Mouse (Mus musculus): ENCODE measurements around the gene Cdh11. TPM values are rescaled to one million over a fixed set of nuclear protein-coding genes. Genes with fewer than 3 reads are reported as not detected.

Gene Cdh11
- 0.93 and 1.6 TPM in 2 replicates for polyA plus RNA-seq (2012; rRNA removed)

GRCm38 (mm10) chr8:102785592-102786416 lies at the start of gene Cdh11:
Gene Cdh11, minus strand, starts transcription at chr8:102785642.
- Histone ChIP-seq H3K27ac (ENCODE audit: control insufficient read depth, insufficient read depth, low read depth, low read length) (no peak within 1 kb of the TSS), H3K27me3 (ENCODE audit: control insufficient read depth, insufficient read depth, low read length) (peaks cover 9% of the 10 kb centered on the region; the same call in 1 of the 2 replicates), H3K4me3 (ENCODE audit: control insufficient read depth, low read depth, low read length) (peak within 1 kb of the TSS; percentile 74), H3K4me1 (ENCODE audit: control insufficient read depth, insufficient read depth, low read length) (peaks cover 14% of the 10 kb centered on the region), H3K36me3 (ENCODE audit: control insufficient read depth, insufficient read depth, low read length) (no peaks in the 10 kb centered on the region)
- no peak for TF ChIP-seq CTCF (IDR thresholded peaks at IDR 0.05; ENCODE audit: control insufficient read depth, insufficient read depth, insufficient replicate concordance, low read depth, low read length)
- TF ChIP-seq POLR2A (IDR thresholded peaks at IDR 0.05; ENCODE audit: control insufficient read depth, low read depth, low read length), result no peak

GRCm38 (mm10) chr8:102813959-102814358 lies 28.5 kb upstream of the Cdh11 start:
- Histone ChIP-seq H3K27me3 (ENCODE audit: control insufficient read depth, insufficient read depth, low read length) (no peaks in the 10 kb centered on the region), H3K36me3 (ENCODE audit: control insufficient read depth, insufficient read depth, low read length) (no peaks in the 10 kb centered on the region), H3K27ac (ENCODE audit: control insufficient read depth, insufficient read depth, low read depth, low read length) (no peak overlapping the region), H3K4me3 (ENCODE audit: control insufficient read depth, low read depth, low read length) (no peak overlapping the region), H3K4me1 (ENCODE audit: control insufficient read depth, insufficient read depth, low read length) (no peaks in the 10 kb centered on the region)
- TF ChIP-seq CTCF (IDR thresholded peaks at IDR 0.05; ENCODE audit: control insufficient read depth, insufficient read depth, insufficient replicate concordance, low read depth, low read length) (no peak), POLR2A (IDR thresholded peaks at IDR 0.05; ENCODE audit: control insufficient read depth, low read depth, low read length) (no peak)

- peaks cover 6% of the 10 kb centered on the region for H3K4me1 ChIP-seq (ENCODE audit: control insufficient read depth, insufficient read depth, low read length)
- no peak overlapping the region for H3K4me3 ChIP-seq (ENCODE audit: control insufficient read depth, low read depth, low read length)
- H3K36me3 ChIP-seq (ENCODE audit: control insufficient read depth, insufficient read depth, low read length), result no peaks in the 10 kb centered on the region
- no peak overlapping the region for H3K27ac ChIP-seq (ENCODE audit: control insufficient read depth, insufficient read depth, low read depth, low read length)
- peaks cover 2% of the 10 kb centered on the region; the same call in 1 of the 2 replicates for H3K27me3 ChIP-seq (ENCODE audit: control insufficient read depth, insufficient read depth, low read length)
- no peak for TF ChIP-seq CTCF (IDR thresholded peaks at IDR 0.05; ENCODE audit: control insufficient read depth, insufficient read depth, insufficient replicate concordance, low read depth, low read length)
Measured at GRCm38 (mm10) chr8:102790303-102790702, 4.9 kb upstream of the Cdh11 start.

- H3K36me3 ChIP-seq (ENCODE audit: control insufficient read depth, insufficient read depth, low read length), result no peaks in the 10 kb centered on the region
- H3K4me1 ChIP-seq (ENCODE audit: control insufficient read depth, insufficient read depth, low read length), result peaks cover 14% of the 10 kb centered on the region
- peak overlapping the region; percentile 24 for H3K4me3 ChIP-seq (ENCODE audit: control insufficient read depth, low read depth, low read length)
- TF ChIP-seq CTCF (IDR thresholded peaks at IDR 0.05; ENCODE audit: control insufficient read depth, insufficient read depth, insufficient replicate concordance, low read depth, low read length), result no peak
- no peak for TF ChIP-seq POLR2A (IDR thresholded peaks at IDR 0.05; ENCODE audit: control insufficient read depth, low read depth, low read length)
- peaks cover 9% of the 10 kb centered on the region; the same call in 1 of the 2 replicates for H3K27me3 ChIP-seq (ENCODE audit: control insufficient read depth, insufficient read depth, low read length)
- no peak overlapping the region for H3K27ac ChIP-seq (ENCODE audit: control insufficient read depth, insufficient read depth, low read depth, low read length)
Measured at GRCm38 (mm10) chr8:102786467-102787360, 1.3 kb upstream of the Cdh11 start.

GRCm38 (mm10) chr8:102784835-102785455 lies 497 bp downstream of the Cdh11 start:
- H3K27me3 ChIP-seq (ENCODE audit: control insufficient read depth, insufficient read depth, low read length), result peaks cover 9% of the 10 kb centered on the region; the same call in 1 of the 2 replicates
- no peak overlapping the region for H3K27ac ChIP-seq (ENCODE audit: control insufficient read depth, insufficient read depth, low read depth, low read length)
- H3K4me3 ChIP-seq (ENCODE audit: control insufficient read depth, low read depth, low read length), result peak overlapping the region; percentile 74
- TF ChIP-seq CTCF (IDR thresholded peaks at IDR 0.05; ENCODE audit: control insufficient read depth, insufficient read depth, insufficient replicate concordance, low read depth, low read length) (no peak), POLR2A (IDR thresholded peaks at IDR 0.05; ENCODE audit: control insufficient read depth, low read depth, low read length) (no peak)
- H3K4me1 ChIP-seq (ENCODE audit: control insufficient read depth, insufficient read depth, low read length), result peaks cover 14% of the 10 kb centered on the region
- no peaks in the 10 kb centered on the region for H3K36me3 ChIP-seq (ENCODE audit: control insufficient read depth, insufficient read depth, low read length)

- no peak overlapping the region for H3K27ac ChIP-seq (ENCODE audit: control insufficient read depth, insufficient read depth, low read depth, low read length)
- peaks cover 9% of the 10 kb centered on the region; the same call in 1 of the 2 replicates for H3K27me3 ChIP-seq (ENCODE audit: control insufficient read depth, insufficient read depth, low read length)
- peaks cover 14% of the 10 kb centered on the region for H3K4me1 ChIP-seq (ENCODE audit: control insufficient read depth, insufficient read depth, low read length)
- TF ChIP-seq POLR2A (IDR thresholded peaks at IDR 0.05; ENCODE audit: control insufficient read depth, low read depth, low read length), result no peak
- no peak for TF ChIP-seq CTCF (IDR thresholded peaks at IDR 0.05; ENCODE audit: control insufficient read depth, insufficient read depth, insufficient replicate concordance, low read depth, low read length)
- peak overlapping the region; percentile 74 for H3K4me3 ChIP-seq (ENCODE audit: control insufficient read depth, low read depth, low read length)
- no peaks in the 10 kb centered on the region for H3K36me3 ChIP-seq (ENCODE audit: control insufficient read depth, insufficient read depth, low read length)
Measured at GRCm38 (mm10) chr8:102783821-102784591, 1.4 kb downstream of the Cdh11 start.

Data from testis, adult 2 months (tissue).